Mouse (Mus musculus): ENCODE measurements around the gene Igfbp3.
"Not testable (repeated sequence)": the region's sequence is repeated elsewhere in the genome, so short reads cannot be mapped to it uniquely, and the experiment has no call there.

Igfbp3 gene

GRCm38 (mm10) chr11:7213501-7214341, at the start of gene Igfbp3:
TSS of gene Igfbp3 (minus strand) at chr11:7213923.
- in situ Hi-C loops (cut with MboI, MseI) = loop anchor here (5.0 kb wide), 1 partner anchor 1194 kb away; no protein-coding TSS in a partner anchor

GRCm38 (mm10) chr11:7250870-7251269, 37.1 kb upstream of the Igfbp3 start:
- in situ Hi-C loops (cut with MboI, MseI) = no loop called here

- in situ Hi-C loops (cut with MboI, MseI) = no loop called here
Observed at GRCm38 (mm10) chr11:7250415-7250814, 36.7 kb upstream of the Igfbp3 start.

GRCm38 (mm10) chr11:7244782-7245181, 31.1 kb upstream of the Igfbp3 start:
- in situ Hi-C loops (cut with MboI, MseI) = no loop called here

- in situ Hi-C loops (cut with MboI, MseI) = no loop called here
Observed at GRCm38 (mm10) chr11:7239041-7239740, 25.5 kb upstream of the Igfbp3 start.

GRCm38 (mm10) chr11:7238546-7238945, 24.8 kb upstream of the Igfbp3 start:
- in situ Hi-C loops (cut with MboI, MseI) = no loop called here

GRCm38 (mm10) chr11:7237712-7238111, 24.0 kb upstream of the Igfbp3 start:
- in situ Hi-C loops (cut with MboI, MseI) = no loop called here

GRCm38 (mm10) chr11:7236751-7237150, 23.0 kb upstream of the Igfbp3 start:
- in situ Hi-C loops (cut with MboI, MseI) = no loop called here

- in situ Hi-C loops (cut with MboI, MseI) = no loop called here
Observed at GRCm38 (mm10) chr11:7234981-7235609, 21.4 kb upstream of the Igfbp3 start.

GRCm38 (mm10) chr11:7234436-7234835, 20.7 kb upstream of the Igfbp3 start:
- in situ Hi-C loops (cut with MboI, MseI) = no loop called here

- in situ Hi-C loops (cut with MboI, MseI) = no loop called here
Observed at GRCm38 (mm10) chr11:7233333-7233732, 19.6 kb upstream of the Igfbp3 start.

GRCm38 (mm10) chr11:7231958-7232357, 18.2 kb upstream of the Igfbp3 start:
- in situ Hi-C loops (cut with MboI, MseI) = no loop called here

GRCm38 (mm10) chr11:7230000-7230399, 16.3 kb upstream of the Igfbp3 start:
- in situ Hi-C loops (cut with MboI, MseI) = no loop called here

GRCm38 (mm10) chr11:7228107-7228506, 14.4 kb upstream of the Igfbp3 start:
- in situ Hi-C loops (cut with MboI, MseI) = no loop called here

GRCm38 (mm10) chr11:7226810-7227550, 13.3 kb upstream of the Igfbp3 start:
- in situ Hi-C loops (cut with MboI, MseI) = no loop called here

- in situ Hi-C loops (cut with MboI, MseI) = no loop called here
Observed at GRCm38 (mm10) chr11:7226200-7226599, 12.5 kb upstream of the Igfbp3 start.

GRCm38 (mm10) chr11:7221826-7222225, 8.1 kb upstream of the Igfbp3 start:
- in situ Hi-C loops (cut with MboI, MseI) = not testable (repeated sequence)

GRCm38 (mm10) chr11:7215703-7216102, 2.0 kb upstream of the Igfbp3 start:
- in situ Hi-C loops (cut with MboI, MseI) = no loop called here

- in situ Hi-C loops (cut with MboI, MseI) = loop anchor here (5.0 kb wide), 1 partner anchor 1193 kb away; no protein-coding TSS in a partner anchor
Observed at GRCm38 (mm10) chr11:7214761-7215160, 1.0 kb upstream of the Igfbp3 start.

GRCm38 (mm10) chr11:7214342-7214660, 578 bp upstream of the Igfbp3 start:
- in situ Hi-C loops (cut with MboI, MseI) = loop anchor here (5.0 kb wide), 1 partner anchor 1193 kb away; no protein-coding TSS in a partner anchor

- in situ Hi-C loops (cut with MboI, MseI) = loop anchor here (5.0 kb wide), 1 partner anchor 1194 kb away; no protein-coding TSS in a partner anchor
Observed at GRCm38 (mm10) chr11:7213161-7213500, 592 bp downstream of the Igfbp3 start.

Measured in regulatory T cell (primary cell).